Mouse (Mus musculus) lung, postnatal 25 days (tissue): Measurements from ENCODE around the gene Gm6465.
"Not testable (repeated sequence)": the region's sequence is repeated elsewhere in the genome, so short reads cannot be mapped to it uniquely, and the experiment has no call there.

Experiments
- DNase-seq: peaks from one replicate; pipeline ENCODE4 v3.0.0; 2022; ENCODE audit warnings: low spot score

The Gm6465 gene

GRCm38 (mm10) chr5:11845239-11845638, at the start of gene Gm6465:
Gene Gm6465, plus strand, starts transcription at chr5:11845539.
- not testable (repeated sequence) for DNase-seq

- not testable (repeated sequence) for DNase-seq
Measured at GRCm38 (mm10) chr5:11845824-11846223, 485 bp downstream of the Gm6465 start.

GRCm38 (mm10) chr5:11857909-11858308, 12.6 kb downstream of the Gm6465 start:
- DNase-seq: not testable (repeated sequence)
